Mouse (Mus musculus) telencephalon, adult 2 months (tissue): ENCODE results near the gene Tnfsf10.
"Not testable (repeated sequence)": the region's sequence is repeated elsewhere in the genome, so short reads cannot be mapped to it uniquely, and the experiment has no call there.

Experiments
- DNase-seq: peaks from one replicate; pipeline ENCODE4 v3.0.0-alpha.2; 2011; ENCODE audit warnings: low read depth, low spot score

Gene Tnfsf10

DNA sequence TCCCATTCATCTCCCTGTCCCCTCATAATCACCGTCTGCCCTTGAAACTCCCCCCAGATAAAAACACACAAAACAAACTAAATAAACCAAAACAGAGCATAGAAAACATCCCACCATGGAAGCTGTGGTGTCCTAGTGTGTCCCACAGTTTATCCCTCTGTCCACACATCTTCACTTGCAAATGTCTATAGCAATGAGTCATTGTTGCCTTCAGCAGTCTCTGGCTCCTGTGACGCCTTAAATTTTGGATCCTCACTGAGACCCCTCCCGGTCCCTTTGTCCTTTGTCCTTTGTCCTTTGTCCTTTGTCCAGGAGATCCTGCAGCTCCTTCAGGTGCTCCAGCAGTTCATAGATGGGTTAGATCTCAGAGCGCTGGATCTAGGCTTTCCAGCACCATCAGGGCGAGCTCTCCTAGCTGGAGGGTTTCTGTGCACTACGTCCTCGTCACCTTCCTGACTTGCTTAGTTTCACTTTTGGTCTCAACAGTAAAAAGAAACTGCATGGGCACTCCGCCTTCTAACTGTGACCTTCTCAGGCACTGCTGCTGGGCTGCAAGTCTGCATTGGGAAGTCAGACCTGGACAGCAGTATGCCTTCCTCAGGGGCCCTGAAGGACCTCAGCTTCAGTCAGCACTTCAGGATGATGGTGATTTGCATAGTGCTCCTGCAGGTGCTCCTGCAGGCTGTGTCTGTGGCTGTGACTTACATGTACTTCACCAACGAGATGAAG lies at the start of gene Tnfsf10:
Tnfsf10 (plus strand) TSS at position 470 of the 729 bp plus-strand sequence.
- DNase-seq, result no peak

DNA sequence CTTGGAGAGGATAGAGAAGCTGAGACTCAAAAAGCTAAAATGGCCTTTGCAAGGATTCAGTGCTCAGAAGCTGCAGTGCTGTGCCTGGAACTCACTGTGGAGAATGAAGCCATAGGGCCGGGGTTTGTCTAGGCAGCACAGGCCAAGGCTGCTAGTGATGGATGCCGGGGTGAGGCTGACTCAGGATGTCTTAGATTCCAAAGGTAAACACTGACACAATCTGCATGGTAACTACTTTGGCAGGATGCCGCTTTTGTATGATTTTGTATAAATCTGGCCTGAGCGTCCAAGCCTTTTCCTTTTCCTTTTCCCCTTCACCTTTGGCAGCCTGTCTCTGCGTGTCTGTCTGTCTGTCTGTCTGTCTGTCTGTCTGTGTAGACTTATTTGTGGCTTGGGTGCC lies 49.5 kb upstream of the Tnfsf10 start:
- DNase-seq, result no peak

DNA sequence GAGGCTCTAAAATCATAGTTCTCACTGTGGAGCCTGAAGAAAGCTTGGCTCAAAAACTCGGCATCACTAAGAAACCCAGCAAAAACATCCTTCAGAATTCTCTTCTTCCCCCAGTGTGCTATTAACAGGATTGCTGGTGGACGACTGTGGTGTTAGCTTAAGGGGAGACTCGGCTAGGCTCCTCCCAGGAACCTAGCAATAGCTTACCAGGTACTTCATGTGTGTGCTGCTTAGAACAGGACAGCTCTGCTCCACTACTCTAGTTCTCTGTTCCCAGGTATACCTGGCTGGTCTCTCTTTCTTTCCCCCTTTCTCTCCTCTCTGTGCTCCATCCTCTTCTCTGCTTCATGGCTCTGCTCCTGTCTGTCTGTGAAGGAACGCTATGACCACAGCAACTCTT lies 48.9 kb upstream of the Tnfsf10 start:
- DNase-seq, result no peak

DNA sequence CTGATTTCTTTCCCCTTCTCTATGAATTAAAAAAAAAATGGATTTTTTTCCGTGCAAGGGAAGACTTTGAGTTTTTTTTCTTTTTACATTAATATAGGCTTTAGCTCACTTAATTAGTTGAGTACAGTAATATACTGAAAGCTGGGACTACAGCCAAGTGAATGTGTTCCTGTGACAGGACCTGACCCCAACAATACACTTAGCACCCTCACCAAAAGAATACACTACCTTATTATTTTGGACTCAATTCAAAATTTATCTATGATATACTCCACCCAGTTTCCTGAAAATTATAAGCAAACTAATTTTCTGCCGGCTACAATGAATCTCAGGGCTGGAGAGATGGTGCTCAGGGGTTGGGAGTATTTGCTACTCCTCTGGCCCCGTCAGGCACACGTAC lies 47.7 kb upstream of the Tnfsf10 start:
- no peak for DNase-seq

DNA sequence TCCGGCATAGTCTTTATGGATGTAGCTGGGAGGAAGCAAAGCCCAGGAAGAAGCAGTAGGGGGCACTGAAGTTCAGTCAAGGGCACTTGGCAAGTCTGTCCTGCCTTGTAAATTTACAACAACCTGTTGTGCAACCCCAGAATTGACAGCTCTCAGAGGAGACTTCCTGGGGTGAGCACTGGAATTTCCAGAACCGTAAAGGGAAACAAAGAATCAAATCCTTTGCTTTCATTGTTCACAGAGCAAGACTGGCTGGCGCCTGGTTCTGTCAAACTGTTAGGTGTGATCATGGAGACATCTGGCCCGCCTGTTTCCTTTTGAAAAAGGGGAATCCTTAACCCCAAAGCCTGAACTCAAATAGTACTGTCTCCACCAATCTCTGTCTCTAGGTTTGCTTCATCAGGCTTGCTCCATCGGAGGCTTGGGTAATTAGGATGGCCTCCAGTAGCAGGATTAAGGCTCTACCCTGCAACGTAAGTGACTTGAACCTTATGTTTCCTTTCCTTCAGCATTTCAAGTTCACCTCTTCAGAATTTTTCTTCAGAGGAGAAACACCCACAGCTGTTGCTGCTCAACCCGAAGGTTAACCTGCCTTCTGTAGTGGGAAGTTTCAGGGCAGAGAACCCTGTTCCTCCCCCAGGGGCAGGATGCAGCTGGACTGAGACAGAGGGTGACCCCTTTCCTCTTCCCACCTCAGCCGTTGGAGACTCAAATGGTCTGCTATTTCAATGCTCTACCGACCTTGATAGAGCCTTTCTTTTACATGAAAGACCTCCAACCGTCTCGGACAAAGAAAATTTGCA lies 46.5 kb upstream of the Tnfsf10 start:
- DNase-seq, result no peak

- DNase-seq, result no peak
These were observed 43.7 kb upstream of the Tnfsf10 start for GRCm38 (mm10) chr3:27272926-27273745.

DNA sequence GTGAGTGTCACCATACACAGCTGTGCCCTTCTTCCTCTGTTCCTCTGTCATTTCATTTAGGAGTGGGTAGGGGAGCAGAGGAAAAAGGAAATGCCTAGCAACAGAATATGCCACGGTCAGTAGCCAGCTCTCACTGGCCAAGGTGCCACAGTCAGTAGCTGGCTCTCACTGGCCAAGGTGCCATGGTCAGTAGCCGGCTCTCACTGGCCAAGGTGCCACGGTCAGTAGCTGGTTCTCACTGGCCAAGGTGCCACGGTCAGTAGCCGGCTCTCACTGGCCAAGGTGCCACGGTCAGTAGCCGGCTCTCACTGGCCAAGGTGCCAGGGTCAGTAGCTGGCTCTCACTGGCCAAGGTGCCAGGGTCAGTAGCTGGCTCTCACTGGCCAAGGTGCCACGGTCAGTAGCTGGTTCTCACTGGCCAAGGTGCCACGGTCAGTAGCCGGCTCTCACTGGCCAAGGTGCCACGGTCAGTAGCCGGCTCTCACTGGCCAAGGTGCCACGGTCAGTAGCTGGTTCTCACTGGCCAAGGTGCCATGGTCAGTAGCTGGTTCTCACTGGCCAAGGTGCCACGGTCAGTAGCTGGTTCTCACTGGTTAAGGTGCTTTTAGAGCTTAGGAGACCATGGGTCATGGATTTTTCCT lies 37.4 kb upstream of the Tnfsf10 start:
- DNase-seq, result not testable (repeated sequence)

DNA sequence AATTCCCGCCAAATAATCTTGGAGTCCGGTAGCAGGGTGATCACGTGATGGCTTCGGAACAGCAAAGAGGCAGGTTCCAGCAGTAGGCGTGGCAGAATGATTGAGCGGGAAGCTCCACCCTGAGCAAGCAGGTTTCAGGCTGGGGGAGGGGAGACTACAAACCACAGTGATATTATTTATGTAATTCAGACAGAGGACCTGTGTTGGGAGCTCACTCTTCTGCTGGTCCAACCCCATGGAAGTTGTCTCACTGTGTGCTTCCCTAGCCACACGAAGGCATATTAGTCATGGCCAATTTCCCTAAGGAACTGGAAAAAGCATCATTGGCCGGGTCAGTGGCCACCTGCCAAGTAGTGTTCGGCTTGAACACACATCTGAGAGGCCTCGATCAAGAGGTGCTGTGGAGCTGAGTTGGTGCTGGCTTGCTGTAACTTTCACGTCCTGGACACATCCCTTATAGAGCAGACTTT lies 36.5 kb upstream of the Tnfsf10 start:
- DNase-seq, result no peak

- no peak for DNase-seq
These were observed 33.6 kb upstream of the Tnfsf10 start for GRCm38 (mm10) chr3:27283071-27283713.

- DNase-seq, result no peak
These were observed 33.0 kb upstream of the Tnfsf10 start for GRCm38 (mm10) chr3:27283796-27284195.

DNA sequence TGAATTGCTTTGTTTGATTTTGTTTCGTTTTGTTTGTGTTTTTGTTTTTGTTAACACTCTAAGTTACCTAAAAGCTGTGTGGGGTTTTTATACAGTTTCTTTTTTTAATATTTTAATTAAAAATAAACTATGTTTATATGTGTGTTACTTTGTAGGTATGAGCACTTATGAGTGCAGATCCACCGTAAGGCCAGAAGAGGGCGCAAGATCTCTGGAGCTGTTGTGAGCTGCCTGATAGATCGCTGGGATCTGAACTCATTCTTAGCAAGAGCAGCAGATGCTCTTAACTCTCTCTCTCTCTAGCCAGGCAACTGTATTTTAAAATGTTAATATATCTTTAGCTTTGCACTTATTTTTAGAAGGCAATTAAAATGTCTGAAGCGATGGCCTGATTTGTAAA lies 32.6 kb upstream of the Tnfsf10 start:
- DNase-seq, result no peak

GRCm38 (mm10) chr3:27285072-27285471 lies 31.8 kb upstream of the Tnfsf10 start:
- DNase-seq, result no peak

DNA sequence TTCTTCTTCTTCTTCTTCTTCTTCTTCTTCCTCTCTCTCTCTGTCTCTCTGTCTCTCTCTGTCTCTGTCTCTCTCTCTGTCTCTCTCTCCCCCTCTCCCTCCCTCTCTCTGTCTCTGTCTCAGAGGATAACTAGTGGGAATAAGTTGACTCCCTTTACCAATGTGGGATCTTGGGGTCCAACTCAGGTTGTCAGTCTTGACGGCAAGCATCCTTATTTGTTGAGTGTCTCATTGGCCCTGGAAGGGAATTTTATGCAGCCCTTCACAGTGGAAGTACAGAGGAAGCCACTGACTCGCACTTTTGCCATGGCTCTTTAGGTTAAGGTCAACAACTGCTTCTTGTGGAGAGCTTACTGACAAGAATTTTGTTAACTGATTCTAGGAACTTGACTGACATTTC lies 28.5 kb upstream of the Tnfsf10 start:
- no peak for DNase-seq

DNA sequence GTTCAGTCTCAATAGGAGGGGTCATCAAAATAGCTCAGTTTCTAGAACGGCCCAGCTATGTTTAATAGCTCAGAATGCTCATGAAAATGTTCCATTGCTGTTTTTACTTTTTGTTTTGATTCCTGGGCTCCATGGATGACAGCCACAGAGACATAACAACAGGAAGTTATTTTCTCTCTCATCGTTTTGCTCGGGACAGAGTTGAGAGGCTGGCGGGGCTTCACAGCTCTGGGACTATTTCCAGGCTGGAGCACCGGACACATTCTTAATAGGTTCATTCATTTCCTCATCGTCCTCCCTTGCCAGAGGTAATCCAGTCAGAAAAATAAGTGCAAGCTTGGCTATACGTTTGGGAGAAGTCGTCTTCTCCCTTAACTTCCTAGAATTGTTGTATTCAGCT lies 27.9 kb upstream of the Tnfsf10 start:
- no peak for DNase-seq

- DNase-seq, result no peak
These were observed 26.5 kb upstream of the Tnfsf10 start for GRCm38 (mm10) chr3:27290285-27290684.

- not testable (repeated sequence) for DNase-seq
These were observed 25.9 kb upstream of the Tnfsf10 start for GRCm38 (mm10) chr3:27290945-27291344.

DNA sequence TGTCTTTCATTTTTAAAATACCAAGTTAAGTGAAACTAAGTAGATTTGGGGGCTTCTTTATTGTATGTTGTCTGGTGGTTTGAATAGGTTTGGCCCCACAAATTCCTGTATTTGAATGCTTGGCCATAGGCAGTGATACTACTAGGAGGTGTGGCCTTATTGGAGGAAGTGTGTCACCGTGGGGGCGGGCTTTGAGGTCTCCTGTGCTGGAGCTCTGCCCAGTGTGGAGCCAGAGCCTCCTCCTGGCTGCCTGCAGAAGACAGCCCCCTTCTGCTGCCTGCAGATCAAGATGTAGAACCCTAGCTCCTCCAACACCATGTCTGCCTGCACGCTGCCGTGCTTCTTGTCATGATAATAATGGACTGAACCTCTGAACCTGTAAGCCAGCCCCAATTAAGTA lies 25.4 kb upstream of the Tnfsf10 start:
- DNase-seq, result not testable (repeated sequence)

DNA sequence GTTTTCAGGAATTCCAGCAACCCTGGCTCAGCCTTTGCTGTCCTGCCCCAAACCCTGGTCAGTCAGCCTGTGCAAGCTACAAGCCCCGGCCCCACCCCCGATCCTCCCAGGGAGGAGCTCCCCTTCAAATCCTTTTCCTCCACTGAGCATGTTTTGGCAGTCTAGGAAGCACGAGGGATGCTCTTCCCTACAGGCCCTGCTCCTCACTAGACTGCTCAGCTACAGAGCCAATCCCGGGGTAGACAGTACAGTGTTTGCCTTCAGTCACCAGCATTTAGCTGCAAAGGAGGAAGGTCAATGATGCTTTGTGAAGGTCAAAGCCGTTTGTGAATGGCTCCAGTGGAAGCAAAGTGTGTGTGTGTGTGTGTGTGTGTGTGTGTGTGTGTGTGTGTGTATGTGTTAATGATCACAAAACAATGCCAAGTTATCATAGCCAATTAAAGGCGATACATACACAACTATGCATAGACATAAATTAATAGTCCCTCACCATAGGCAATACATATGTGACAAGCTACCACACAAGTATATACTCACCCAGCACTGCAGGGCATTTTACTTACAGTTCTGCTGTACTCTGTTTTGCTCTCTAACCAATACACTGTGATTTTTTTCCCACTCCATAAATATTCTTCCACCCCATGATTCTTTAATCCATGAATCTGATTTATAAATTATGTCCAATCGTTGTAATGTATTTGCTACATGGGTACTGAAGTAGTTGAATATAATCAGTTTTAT lies 23.0 kb upstream of the Tnfsf10 start:
- DNase-seq, result no peak

DNA sequence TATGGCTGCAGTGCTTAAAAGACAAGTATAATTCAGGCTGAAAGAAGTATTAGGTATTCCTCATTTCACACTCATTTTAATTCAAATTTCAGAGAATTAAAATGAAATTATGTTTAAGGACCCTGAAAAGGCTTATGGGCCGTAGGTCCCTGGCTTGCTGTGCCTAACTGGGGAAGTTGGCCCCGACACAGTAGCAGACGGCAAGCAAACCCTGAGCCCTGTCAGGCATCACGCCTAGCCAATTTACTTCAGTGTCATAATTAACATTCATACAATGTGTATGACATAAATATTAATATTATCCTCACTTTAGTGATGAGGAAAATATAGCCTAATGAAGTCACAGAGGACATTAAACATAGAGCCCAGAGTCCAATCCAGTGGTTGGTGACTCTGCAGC lies 16.4 kb upstream of the Tnfsf10 start:
- no peak for DNase-seq

DNA sequence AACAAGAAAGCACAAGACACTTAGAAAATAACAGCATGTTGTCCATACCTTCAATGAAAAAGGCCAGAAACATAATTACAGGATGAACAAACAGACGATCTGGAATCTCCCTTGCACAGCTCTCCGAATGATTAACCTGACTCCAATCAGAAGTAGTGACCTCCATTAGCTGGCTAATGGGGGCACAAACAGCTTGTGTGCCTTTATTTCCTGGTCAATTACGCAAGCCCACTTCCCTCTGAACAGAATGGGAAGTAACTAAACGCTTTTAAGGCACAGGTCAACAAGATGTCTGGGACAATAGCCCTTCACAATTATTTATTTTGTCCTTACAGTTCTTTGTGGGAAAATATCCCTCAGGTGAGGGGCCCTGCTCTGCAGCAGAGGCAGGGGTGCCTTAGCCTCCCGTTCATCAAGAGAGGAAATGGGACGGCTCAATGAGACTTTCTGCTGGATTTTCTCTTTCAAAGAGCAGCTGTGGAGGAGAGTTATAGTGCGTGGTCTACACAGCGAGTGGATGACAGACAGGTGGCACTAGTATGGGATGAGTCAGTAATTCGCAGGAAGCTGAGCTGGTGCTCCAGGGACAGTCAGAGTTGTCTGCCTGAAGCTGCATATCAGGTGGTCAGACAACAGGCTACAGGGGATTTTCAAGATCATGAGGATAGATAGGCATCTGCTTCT lies 14.3 kb upstream of the Tnfsf10 start:
- no peak for DNase-seq
